Mouse (Mus musculus): ENCODE data around the gene Tra2a. TPM values are rescaled to one million over a fixed set of nuclear protein-coding genes. Genes with fewer than 3 reads are reported as not detected.

The Tra2a gene
- total and polyA plus RNA-seq, 3 experiments, result 55.4 to 120 (median 103) TPM

DNA sequence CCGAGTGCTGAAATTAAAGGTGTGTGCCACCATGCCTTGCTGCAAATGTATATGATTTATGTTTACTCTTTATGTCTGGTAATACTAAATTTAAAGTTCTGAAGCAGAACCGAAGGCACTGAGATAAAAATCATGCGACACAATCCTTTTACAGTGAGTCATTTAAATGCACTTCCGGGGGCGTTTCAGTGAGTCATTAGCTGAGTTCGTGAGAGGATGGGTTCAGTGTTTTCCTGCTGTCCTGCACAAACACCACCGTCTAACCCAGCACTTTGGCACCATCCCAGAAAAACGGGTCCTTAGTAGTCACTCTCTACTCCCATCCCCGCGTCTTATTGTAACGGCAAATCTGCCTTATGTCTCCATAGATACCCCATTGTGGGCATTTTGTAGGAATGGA lies 6.1 kb upstream of the Tra2a start:
- no peak for DNase-seq (ENCODE audit: extremely low read depth)
- H3K4me1 ChIP-seq (ENCODE audit: control insufficient read depth in 1 of 2, insufficient read depth in 2 of 2), result peaks cover 0 to 4% of the 10 kb centered on the region in 2 experiments; a peak in 2 of 4 replicates
- in situ Hi-C loops (cut with MboI; ENCODE audit: low pct_ligation_motif_present, low pct_unique_long_range_greater_than_20kb, low sequenced_read_pairs), result no loop called here
- no peaks in the 10 kb centered on the region for H3K9me3 ChIP-seq (replicated peaks; ENCODE audit: low read length)
- dilution Hi-C loops (cut with MboI; ENCODE audit: extremely low pct_ligation_motif_present, extremely low pct_unique_long_range_greater_than_20kb, low sequenced_read_pairs), result no loop called here
- no peaks in the 10 kb centered on the region for H3K27me3 ChIP-seq (replicated peaks)
- no peak overlapping the region for H3K9ac ChIP-seq (ENCODE audit: insufficient read depth, low read depth)
- H3K79me2 ChIP-seq (replicated peaks; ENCODE audit: control insufficient read depth, extremely low read depth, insufficient read depth, poor library complexity, severe bottlenecking), result no peaks in the 10 kb centered on the region
- no peak overlapping the region for H3K4me2 ChIP-seq (ENCODE audit: insufficient read depth, low read depth, poor library complexity, severe bottlenecking)
- H3K4me3 ChIP-seq (replicated peaks in 1 of 3; ENCODE audit: low read depth in 2 of 3, low read length in 2 of 3, poor library complexity in 1 of 3), result no peak overlapping the region
- no peaks in the 10 kb centered on the region for H3K36me3 ChIP-seq (replicated peaks in 1 of 2; ENCODE audit: control insufficient read depth in 1 of 2, insufficient read depth in 1 of 2, low read length in 1 of 2)
- no peak for TF ChIP-seq CHD2 (IDR thresholded peaks at IDR 0.05; ENCODE audit: low read length)
- TF ChIP-seq UBTF (IDR thresholded peaks at IDR 0.05; ENCODE audit: low read depth, low read length), result no peak
- no peak for TF ChIP-seq ZKSCAN1 (IDR thresholded peaks at IDR 0.05; ENCODE audit: borderline replicate concordance, low read depth, low read length)
- no peak for TF ChIP-seq TCF12 (IDR thresholded peaks at IDR 0.05; ENCODE audit: low read depth, low read length)
- no peak for TF ChIP-seq SMC3 (IDR thresholded peaks at IDR 0.05; ENCODE audit: low read depth, low read length)
- no peak for TF ChIP-seq RCOR1 (conservative IDR thresholded peaks at IDR 0.05; ENCODE audit: low read depth, low read length)
- no peak for TF ChIP-seq MAFK (IDR thresholded peaks at IDR 0.05; ENCODE audit: insufficient replicate concordance, low read length)
- no peak for TF ChIP-seq ZC3H11A (IDR thresholded peaks at IDR 0.05; ENCODE audit: low read depth, low read length)
- no peak for TF ChIP-seq JUND (conservative IDR thresholded peaks at IDR 0.05; ENCODE audit: low read depth, low read length)
- TF ChIP-seq CHD1 (IDR thresholded peaks at IDR 0.05; ENCODE audit: low read depth, low read length), result no peak
- no peak for TF ChIP-seq MEF2A (IDR thresholded peaks at IDR 0.05; ENCODE audit: borderline replicate concordance, low read depth, low read length)
- no peak for TF ChIP-seq POLR2AphosphoS2 (IDR thresholded peaks at IDR 0.05; ENCODE audit: low read depth, low read length)
- TF ChIP-seq GABPA (IDR thresholded peaks at IDR 0.05; ENCODE audit: insufficient replicate concordance, low read depth, low read length), result no peak
- no peak for TF ChIP-seq PAX5 (IDR thresholded peaks at IDR 0.05; ENCODE audit: low read length)
- TF ChIP-seq USF1 (IDR thresholded peaks at IDR 0.05; ENCODE audit: low read depth, low read length), result no peak
- TF ChIP-seq KAT2A (IDR thresholded peaks at IDR 0.05; ENCODE audit: insufficient replicate concordance, low read length), result no peak
- no peak for TF ChIP-seq MXI1 (IDR thresholded peaks at IDR 0.05; ENCODE audit: low read depth, low read length)
- TF ChIP-seq ZMIZ1 (IDR thresholded peaks at IDR 0.05; ENCODE audit: low read depth, low read length), result no peak
- no peak for TF ChIP-seq JUN (IDR thresholded peaks at IDR 0.05; ENCODE audit: insufficient read depth, low read depth, low read length)
- TF ChIP-seq MYC (IDR thresholded peaks at IDR 0.05; ENCODE audit: low read depth, low read length), result no peak
- no peak overlapping the region for H3K27ac ChIP-seq (ENCODE audit: insufficient read depth, low read depth)

DNA sequence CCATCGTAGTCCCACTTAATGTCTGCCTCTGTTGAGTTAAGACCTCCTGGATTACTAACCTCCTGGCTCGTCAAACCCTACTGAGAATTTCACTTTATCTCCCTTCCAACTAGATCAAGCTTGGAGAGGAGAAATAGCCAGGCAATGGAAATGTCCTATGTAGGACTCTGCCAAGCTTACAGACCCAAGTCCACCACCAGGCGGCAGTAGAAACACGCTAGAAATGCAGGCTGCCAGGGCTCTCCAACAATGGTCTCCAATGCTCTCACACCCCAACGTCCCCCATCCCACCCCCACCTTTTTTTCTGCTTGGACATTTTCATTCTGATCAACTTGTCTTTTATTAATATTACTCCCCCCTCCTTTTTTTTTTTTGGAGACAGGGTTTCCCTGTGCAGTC lies 5.4 kb upstream of the Tra2a start:
- no peaks in the 10 kb centered on the region for H3K36me3 ChIP-seq (replicated peaks in 1 of 2; ENCODE audit: control insufficient read depth in 1 of 2, insufficient read depth in 1 of 2, low read length in 1 of 2)
- H3K9me3 ChIP-seq (replicated peaks; ENCODE audit: low read length), result no peaks in the 10 kb centered on the region
- H3K27me3 ChIP-seq (replicated peaks), result no peaks in the 10 kb centered on the region
- no peak overlapping the region for H3K27ac ChIP-seq (ENCODE audit: insufficient read depth, low read depth)
- peak; percentile 75 for DNase-seq (ENCODE audit: extremely low read depth)
- dilution Hi-C loops (cut with MboI; ENCODE audit: extremely low pct_ligation_motif_present, extremely low pct_unique_long_range_greater_than_20kb, low sequenced_read_pairs), result no loop called here
- H3K79me2 ChIP-seq (replicated peaks; ENCODE audit: control insufficient read depth, extremely low read depth, insufficient read depth, poor library complexity, severe bottlenecking), result no peaks in the 10 kb centered on the region
- in situ Hi-C loops (cut with MboI; ENCODE audit: low pct_ligation_motif_present, low pct_unique_long_range_greater_than_20kb, low sequenced_read_pairs), result no loop called here
- H3K9ac ChIP-seq (ENCODE audit: insufficient read depth, low read depth), result no peak overlapping the region
- H3K4me1 ChIP-seq (ENCODE audit: control insufficient read depth in 1 of 2, insufficient read depth in 2 of 2), result peaks cover 0 to 4% of the 10 kb centered on the region in 2 experiments; a peak in 2 of 4 replicates
- H3K4me2 ChIP-seq (ENCODE audit: insufficient read depth, low read depth, poor library complexity, severe bottlenecking), result no peak overlapping the region
- no peak overlapping the region for H3K4me3 ChIP-seq (replicated peaks in 1 of 3; ENCODE audit: low read depth in 2 of 3, low read length in 2 of 3, poor library complexity in 1 of 3)
- TF ChIP-seq CHD2 (IDR thresholded peaks at IDR 0.05; ENCODE audit: low read length) (no peak; the same call in 1 of the 2 replicates), NRF1 (IDR thresholded peaks at IDR 0.05; ENCODE audit: low read depth, low read length) (no peak), TCF12 (IDR thresholded peaks at IDR 0.05; ENCODE audit: low read depth, low read length) (peak; percentile 35; the same call in 1 of the 2 replicates), RAD21 (IDR thresholded peaks at IDR 0.05; ENCODE audit: low read depth, low read length) (peak; percentile 88), IRF4 (IDR thresholded peaks at IDR 0.05; ENCODE audit: low read depth, low read length) (0 out of 2 replicates have a peak, but pooled peaks have one; percentile 19), ZMIZ1 (IDR thresholded peaks at IDR 0.05; ENCODE audit: low read depth, low read length) (no peak), PAX5 (IDR thresholded peaks at IDR 0.05; ENCODE audit: low read length) (no peak), TBP (conservative IDR thresholded peaks at IDR 0.05; ENCODE audit: low read depth, low read length) (no peak), SMC3 (IDR thresholded peaks at IDR 0.05; ENCODE audit: low read depth, low read length) (peak; percentile 93), ZC3H11A (IDR thresholded peaks at IDR 0.05; ENCODE audit: low read depth, low read length) (peak; percentile 73), BHLHE40 (IDR thresholded peaks at IDR 0.05; ENCODE audit: low read depth, low read length) (peak; percentile 27; the same call in 1 of the 2 replicates), USF1 (IDR thresholded peaks at IDR 0.05; ENCODE audit: low read depth, low read length) (no peak), GABPA (IDR thresholded peaks at IDR 0.05; ENCODE audit: insufficient replicate concordance, low read depth, low read length) (no peak), ZKSCAN1 (IDR thresholded peaks at IDR 0.05; ENCODE audit: borderline replicate concordance, low read depth, low read length) (no peak), JUN (IDR thresholded peaks at IDR 0.05; ENCODE audit: insufficient read depth, low read depth, low read length) (no peak), MXI1 (IDR thresholded peaks at IDR 0.05; ENCODE audit: low read depth, low read length) (no peak), ETS1 (conservative IDR thresholded peaks at IDR 0.05; ENCODE audit: low read depth, low read length) (no peak), USF2 (conservative IDR thresholded peaks at IDR 0.05; ENCODE audit: low read depth, low read length) (no peak), MAZ (IDR thresholded peaks at IDR 0.05; ENCODE audit: low read depth, low read length) (no peak), SIN3A (IDR thresholded peaks at IDR 0.05; ENCODE audit: low read length) (peak; percentile 54; the same call in 1 of the 2 replicates), E2F4 (IDR thresholded peaks at IDR 0.05; ENCODE audit: insufficient replicate concordance, low read depth, low read length) (no peak)
